Mouse (Mus musculus) CH12.LX (cell line): ENCODE data around the gene Etfa. TPM values are rescaled to one million over a fixed set of nuclear protein-coding genes. Genes with fewer than 3 reads are reported as not detected.

Source experiments
- DNase-seq: peaks from one replicate; pipeline ENCODE4 v3.0.0-alpha.2; 2013; ENCODE audit errors: extremely low read depth
- H3K27ac ChIP-seq: 2 replicates; pipeline ENCODE4 v1.5.1; 2012; ENCODE audit warnings: low read depth, mild to moderate bottlenecking, control low read depth, moderate library complexity; ENCODE audit not compliant: insufficient read depth
- H3K27me3 ChIP-seq: replicated peaks from 2 replicates; pipeline ENCODE3; 2012; ENCODE audit warnings: inconsistent platforms
- H3K36me3 ChIP-seq, 2 experiments: replicated peaks in 1 of 2; 2 replicates each; pipeline versions ENCODE3 to v1.6.1; 2012; ENCODE audit warnings: inconsistent platforms in 1 of 2, low read length in 1 of 2, mild to moderate bottlenecking in 1 of 2, mixed read lengths in 1 of 2, moderate library complexity in 1 of 2; ENCODE audit not compliant: control insufficient read depth in 1 of 2, insufficient read depth in 1 of 2
- H3K4me1 ChIP-seq, 2 experiments: 2 replicates each; pipeline ENCODE4 v1.6.1; 2012; ENCODE audit warnings: inconsistent platforms in 1 of 2, moderate library complexity in 1 of 2; ENCODE audit not compliant: insufficient read depth in 2 of 2, control insufficient read depth in 1 of 2
- H3K4me2 ChIP-seq: 2 replicates; pipeline ENCODE4 v1.6.1; 2012; ENCODE audit warnings: low read depth, mild to moderate bottlenecking, control low read depth; ENCODE audit not compliant: poor library complexity, insufficient read depth, severe bottlenecking
- H3K4me3 ChIP-seq, 3 experiments: fragments of 150-350 bp in 1 of 3; sonication (generic) in 1 of 3; replicated peaks in 1 of 3; 2 replicates each; pipeline versions ENCODE3 to v1.5.1; 2011 to 2012; ENCODE audit warnings: low read depth in 2 of 3, low read length in 2 of 3, mild to moderate bottlenecking in 2 of 3, moderate library complexity in 2 of 3, control low read depth in 1 of 3, improper control_type of control experiment in 1 of 3, inconsistent platforms in 1 of 3, mixed read lengths in 1 of 3; ENCODE audit not compliant: poor library complexity in 1 of 3
- H3K79me2 ChIP-seq: replicated peaks from 2 replicates; pipeline ENCODE4 v1.6.1; 2012; ENCODE audit warnings: mild to moderate bottlenecking, moderate library complexity; ENCODE audit not compliant: control insufficient read depth, poor library complexity, insufficient read depth, severe bottlenecking; ENCODE audit errors: extremely low read depth
- H3K9ac ChIP-seq: 2 replicates; pipeline ENCODE4 v1.6.1; 2012; ENCODE audit warnings: low read depth, mild to moderate bottlenecking, control low read depth, moderate library complexity; ENCODE audit not compliant: insufficient read depth
- H3K9me3 ChIP-seq: replicated peaks from 2 replicates; pipeline ENCODE3; 2012; ENCODE audit warnings: low read length, inconsistent platforms, mixed read lengths
- CHD1 ChIP-seq: IDR thresholded peaks from 2 replicates; pipeline ENCODE4 v1.6.1; 2012; ENCODE audit warnings: low read depth, low read length, improper control_type of control experiment, inconsistent platforms
- CHD2 ChIP-seq: IDR thresholded peaks from 2 replicates; pipeline ENCODE4 v1.6.1; 2011; ENCODE audit warnings: low read length, improper control_type of control experiment
- CTCF ChIP-seq, 2 experiments: IDR thresholded peaks in 1 of 2; conservative IDR thresholded peaks in 1 of 2; 2 replicates each; pipeline ENCODE4 v1.5.1; 2011 to 2012; ENCODE audit warnings: low read depth in 2 of 2, low read length in 2 of 2, improper control_type of control experiment in 1 of 2, inconsistent platforms in 1 of 2, mild to moderate bottlenecking in 1 of 2, moderate library complexity in 1 of 2
- ELF1 ChIP-seq: IDR thresholded peaks from 2 replicates; pipeline ENCODE4 v1.6.1; 2014; ENCODE audit warnings: low read depth, mild to moderate bottlenecking, inconsistent platforms, low read length, improper control_type of control experiment
- HCFC1 ChIP-seq: IDR thresholded peaks from 2 replicates; pipeline ENCODE4 v1.6.1; 2012; ENCODE audit warnings: low read depth, mild to moderate bottlenecking, inconsistent platforms, low read length, improper control_type of control experiment
- JUN ChIP-seq: IDR thresholded peaks from 2 replicates; pipeline ENCODE4 v1.6.1; 2011; ENCODE audit warnings: low read depth, mild to moderate bottlenecking, low read length, improper control_type of control experiment, moderate library complexity; ENCODE audit not compliant: insufficient read depth
- JUND ChIP-seq: conservative IDR thresholded peaks from 2 replicates; pipeline ENCODE4 v1.6.1; 2011; ENCODE audit warnings: low read depth, low read length, improper control_type of control experiment
- KAT2A ChIP-seq: IDR thresholded peaks from 2 replicates; pipeline ENCODE4 v1.6.1; 2012; ENCODE audit warnings: low read length, improper control_type of control experiment, inconsistent platforms; ENCODE audit not compliant: insufficient replicate concordance
- MAFK ChIP-seq: IDR thresholded peaks from 2 replicates; pipeline ENCODE4 v1.6.1; 2011; ENCODE audit warnings: low read length, improper control_type of control experiment; ENCODE audit not compliant: insufficient replicate concordance
- MAX ChIP-seq: IDR thresholded peaks from 2 replicates; pipeline ENCODE4 v1.6.1; 2011; ENCODE audit warnings: low read length, improper control_type of control experiment
- MAZ ChIP-seq: IDR thresholded peaks from 2 replicates; pipeline ENCODE4 v1.6.1; 2012; ENCODE audit warnings: low read depth, mild to moderate bottlenecking, inconsistent platforms, low read length, improper control_type of control experiment, moderate library complexity
- MEF2A ChIP-seq: IDR thresholded peaks from 2 replicates; pipeline ENCODE4 v1.6.1; 2014; ENCODE audit warnings: low read depth, mild to moderate bottlenecking, inconsistent platforms, low read length, improper control_type of control experiment, borderline replicate concordance
- MXI1 ChIP-seq: IDR thresholded peaks from 2 replicates; pipeline ENCODE4 v1.6.1; 2011; ENCODE audit warnings: mild to moderate bottlenecking, low read depth, low read length, improper control_type of control experiment
- NRF1 ChIP-seq: IDR thresholded peaks from 2 replicates; pipeline ENCODE4 v1.6.1; 2014; ENCODE audit warnings: low read depth, mild to moderate bottlenecking, inconsistent platforms, low read length, improper control_type of control experiment, moderate library complexity
- POLR2AphosphoS2 ChIP-seq: IDR thresholded peaks from 2 replicates; pipeline ENCODE4 v1.6.1; 2011; ENCODE audit warnings: low read depth, low read length, improper control_type of control experiment
- RAD21 ChIP-seq: IDR thresholded peaks from 2 replicates; pipeline ENCODE4 v1.6.1; 2011; ENCODE audit warnings: low read depth, mild to moderate bottlenecking, low read length, improper control_type of control experiment, moderate library complexity
- RCOR1 ChIP-seq: conservative IDR thresholded peaks from 2 replicates; pipeline ENCODE4 v1.6.1; 2012; ENCODE audit warnings: low read depth, mild to moderate bottlenecking, inconsistent platforms, low read length, improper control_type of control experiment
- SIN3A ChIP-seq: IDR thresholded peaks from 2 replicates; pipeline ENCODE4 v1.6.1; 2012; ENCODE audit warnings: low read length, improper control_type of control experiment, inconsistent platforms
- SMC3 ChIP-seq: IDR thresholded peaks from 2 replicates; pipeline ENCODE4 v1.6.1; 2011; ENCODE audit warnings: low read depth, low read length, improper control_type of control experiment
- TCF12 ChIP-seq: IDR thresholded peaks from 2 replicates; pipeline ENCODE4 v1.6.1; 2014; ENCODE audit warnings: low read depth, mild to moderate bottlenecking, inconsistent platforms, low read length, improper control_type of control experiment
- UBTF ChIP-seq: IDR thresholded peaks from 2 replicates; pipeline ENCODE4 v1.6.1; 2012; ENCODE audit warnings: low read depth, mild to moderate bottlenecking, inconsistent platforms, low read length, improper control_type of control experiment, moderate library complexity
- ZKSCAN1 ChIP-seq: IDR thresholded peaks from 2 replicates; pipeline ENCODE4 v1.6.1; 2012; ENCODE audit warnings: low read depth, inconsistent platforms, low read length, improper control_type of control experiment, borderline replicate concordance
- dilution Hi-C: fragments of 300-500 bp; cut with MboI; formaldehyde crosslinking; loops from 2 replicates; pipeline ENCODE4 v1.14.3; 2020; ENCODE audit warnings: low sequenced_read_pairs; ENCODE audit not compliant: extremely low pct_unique_long_range_greater_than_20kb, extremely low pct_ligation_motif_present
- in situ Hi-C: fragments of 300-500 bp; cut with MboI; formaldehyde crosslinking; loops from 3 replicates; pipeline ENCODE4 v1.14.3; 2019; ENCODE audit warnings: low sequenced_read_pairs, low pct_ligation_motif_present, low pct_unique_long_range_greater_than_20kb, mixed read lengths
- polyA plus RNA-seq: library from polyadenylated mRNA; unstranded; fragments of >175 nt; gene quantifications from 2 replicates; pipeline ENCODE4 v1.2.1, GENCODE M21; 2012; ENCODE audit warnings: low read depth; ENCODE audit not compliant: insufficient read length
- total RNA-seq, 2 experiments: library from RNA; depleted of rRNA; stranded (reverse); fragments of 300-350 nt in 1 of 2; fragments of >200 nt in 1 of 2; gene quantifications; 2 replicates each; pipeline ENCODE4 v1.2.3; 2012 to 2014

Etfa gene
- total and polyA plus RNA-seq, 3 experiments: 42.7 to 121 (median 69.3) TPM

DNA sequence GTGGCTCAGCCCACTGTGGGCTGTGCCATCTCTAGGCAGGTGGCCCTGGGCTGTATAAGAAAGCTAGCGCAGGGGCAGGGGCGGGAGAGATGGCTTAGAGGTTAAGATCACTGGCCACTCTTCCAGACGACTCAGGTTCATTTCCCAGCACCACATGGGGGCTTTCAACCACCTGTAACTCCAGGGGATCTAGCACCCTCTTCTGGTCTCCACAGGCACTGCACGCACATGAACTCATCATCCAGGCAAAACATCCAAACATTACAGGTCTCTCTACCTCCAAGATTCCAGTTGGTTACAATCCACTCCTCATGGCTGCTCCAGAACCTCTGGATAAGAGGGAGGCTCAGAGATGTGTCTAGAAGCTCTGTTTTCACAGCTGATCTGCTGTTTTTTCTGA is 13.7 kb upstream of the Etfa start:
- Histone ChIP-seq H3K27me3 (no peaks in the 10 kb centered on the region), H3K4me1 (no peaks in the 10 kb centered on the region), H3K36me3 (no peaks in the 10 kb centered on the region), H3K4me3 (no peak overlapping the region), H3K79me2 (no peaks in the 10 kb centered on the region), H3K27ac (no peak overlapping the region), H3K9me3 (no peaks in the 10 kb centered on the region), H3K4me2 (no peak overlapping the region), H3K9ac (no peak overlapping the region)
- in situ Hi-C loops: no loop called here
- dilution Hi-C loops: no loop called here
- DNase-seq: no peak
- TF ChIP-seq SMC3: peak; percentile 55
- TF ChIP-seq CTCF (conservative IDR thresholded peaks at IDR 0.05 in 1 of 2, IDR thresholded peaks at IDR 0.05 in 1 of 2; ENCODE audit: low read depth in 2 of 2, low read length in 2 of 2): peak; percentile 68 to 77
- no peak for TF ChIP-seq UBTF
- no peak for TF ChIP-seq POLR2AphosphoS2
- TF ChIP-seq KAT2A: no peak
- peak; percentile 65 for TF ChIP-seq RAD21
- TF ChIP-seq MAFK: no peak
- TF ChIP-seq CHD2: no peak
- TF ChIP-seq NRF1: no peak
- no peak for TF ChIP-seq HCFC1

DNA sequence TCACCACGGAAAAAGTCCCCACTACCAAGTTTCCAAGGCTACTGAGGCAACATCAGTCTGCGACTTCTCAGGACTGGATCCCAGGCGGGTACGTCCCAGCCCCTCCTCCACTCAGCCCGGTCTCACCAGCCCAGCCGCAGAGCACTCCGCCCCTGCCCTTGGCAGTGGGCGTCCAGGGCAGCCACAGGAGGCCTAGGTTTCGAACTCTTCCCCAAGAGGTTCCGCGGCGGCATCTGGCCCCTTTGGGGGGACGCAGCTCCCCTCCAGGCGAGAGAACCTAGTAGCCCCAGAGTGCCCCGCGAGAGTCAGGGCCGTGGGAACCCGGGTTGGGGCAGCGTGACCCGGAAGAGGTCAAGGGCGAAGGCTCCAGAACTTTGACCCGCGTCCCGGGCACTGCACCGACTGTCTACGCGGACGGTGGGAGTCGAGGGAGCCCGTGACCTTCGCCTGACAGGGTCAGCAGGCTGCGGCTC is 486 bp downstream of the Etfa start:
- DNase-seq: peak; percentile 67
- peaks cover 4% of the 10 kb centered on the region for H3K27me3 ChIP-seq
- H3K27ac ChIP-seq: peak overlapping the region; percentile 85
- peaks cover 5 to 20% of the 10 kb centered on the region in 2 experiments; a peak in 2 of 4 replicates for H3K4me1 ChIP-seq
- H3K79me2 ChIP-seq: peaks cover 27% of the 10 kb centered on the region
- TF ChIP-seq RAD21: no peak
- 0 out of 2 replicates have a peak, but pooled peaks have one; percentile 28 for TF ChIP-seq CHD1
- no peak for TF ChIP-seq NRF1
- TF ChIP-seq JUN: no peak
- peak; percentile 56 for TF ChIP-seq ELF1
- TF ChIP-seq SIN3A: peak; percentile 46; the same call in 1 of the 2 replicates
- TF ChIP-seq CHD2: peak; percentile 74; the same call in 1 of the 2 replicates
- no peak for TF ChIP-seq RCOR1
- no peak for TF ChIP-seq MAZ
- no peak for TF ChIP-seq JUND
- TF ChIP-seq MAX: no peak
- TF ChIP-seq SMC3: no peak
- no peak for TF ChIP-seq ZKSCAN1
- peak; percentile 44; the same call in 1 of the 2 replicates for TF ChIP-seq TCF12
- TF ChIP-seq HCFC1: peak; percentile 67; the same call in 1 of the 2 replicates
- TF ChIP-seq UBTF: peak; percentile 55; the same call in 1 of the 2 replicates
- TF ChIP-seq MEF2A: no peak
- TF ChIP-seq MXI1: peak; percentile 4; the same call in 1 of the 2 replicates
- no peak for TF ChIP-seq CTCF (conservative IDR thresholded peaks at IDR 0.05 in 1 of 2, IDR thresholded peaks at IDR 0.05 in 1 of 2; ENCODE audit: low read depth in 2 of 2, low read length in 2 of 2)
- 0 out of 2 replicates have a peak, but pooled peaks have one; percentile 43 for TF ChIP-seq KAT2A
- TF ChIP-seq, all 38 proteins: peak for 9
- H3K9me3 ChIP-seq: no peaks in the 10 kb centered on the region
- peak overlapping the region; percentile 74 for H3K4me2 ChIP-seq
- dilution Hi-C loops: no loop called here
- peaks cover 0 to 16% of the 10 kb centered on the region in 2 experiments for H3K36me3 ChIP-seq
- in situ Hi-C loops: no loop called here
- peak overlapping the region; percentile 62 for H3K9ac ChIP-seq
- peak overlapping the region; percentile 77 to 89 (median 79) for H3K4me3 ChIP-seq
